Mouse (Mus musculus) lung, embryonic 15.5 days (tissue): ENCODE results near the gene Lrch1. TPM values are rescaled to one million over a fixed set of nuclear protein-coding genes. Genes with fewer than 3 reads are reported as not detected.

ENCODE experiments used
- ATAC-seq: fragments of 200-750 bp; cut with Nextera tagmentation; 2 replicates; pipeline ENCODE4 v1.8.0; 2017; ENCODE audit warnings: moderate number of reproducible peaks, borderline replicate concordance; ENCODE audit not compliant: low FRiP score, low TSS enrichment; ENCODE audit errors: extremely low read depth
- H3K27ac ChIP-seq: fragments of 300-500 bp; sonication (generic); 2 replicates; pipeline ENCODE4 v1.5.1; 2015; ENCODE audit warnings: moderate library complexity, mild to moderate bottlenecking, inconsistent platforms
- H3K27me3 ChIP-seq: fragments of 300-500 bp; sonication (generic); 2 replicates; pipeline ENCODE4 v1.6.1; 2015; ENCODE audit warnings: inconsistent platforms
- H3K36me3 ChIP-seq: fragments of 300-500 bp; sonication (generic); 2 replicates; pipeline ENCODE4 v1.6.1; 2015; ENCODE audit warnings: inconsistent platforms
- H3K4me1 ChIP-seq: fragments of 300-500 bp; sonication (generic); 2 replicates; pipeline ENCODE4 v1.6.1; 2015; ENCODE audit warnings: inconsistent platforms
- H3K4me2 ChIP-seq: fragments of 300-500 bp; sonication (generic); 2 replicates; pipeline ENCODE4 v1.6.1; 2015; ENCODE audit warnings: inconsistent platforms, mild to moderate bottlenecking, moderate library complexity
- H3K4me3 ChIP-seq: fragments of 300-500 bp; sonication (generic); 2 replicates; pipeline ENCODE4 v1.5.1; 2015; ENCODE audit warnings: mild to moderate bottlenecking, inconsistent platforms
- H3K9ac ChIP-seq: fragments of 300-500 bp; sonication (generic); 2 replicates; pipeline ENCODE4 v1.6.1; 2015; ENCODE audit warnings: inconsistent platforms
- H3K9me3 ChIP-seq: fragments of 300-500 bp; sonication (generic); 2 replicates; pipeline ENCODE4 v1.6.1; 2016; ENCODE audit warnings: inconsistent platforms
- WGBS: fragments of 180-500 bp; shearing (Covaris S2); methylation state at CpG from one replicate; pipeline ENCODE4 v1.1.7; 2015; 5-methylcytosine and 5-hydroxymethylcytosine counted together
- polyA plus RNA-seq: library from polyadenylated mRNA; unstranded; fragments of >200 nt; fragmentation: Nextera tagmentation; extraction: Ambion mirVana; gene quantifications from 2 replicates; pipeline ENCODE4 v1.2.1, GENCODE M21; 2015

Gene Lrch1
- polyA plus RNA-seq, 1 experiment from 2014 or later: 19.9 TPM

- ATAC-seq: no peak
- Histone ChIP-seq H3K27me3 (no peaks in the 10 kb centered on the region), H3K9me3 (no peaks in the 10 kb centered on the region), H3K27ac (no peak overlapping the region), H3K36me3 (no peaks in the 10 kb centered on the region), H3K4me3 (no peak overlapping the region), H3K9ac (no peak overlapping the region), H3K4me2 (no peak overlapping the region), H3K4me1 (peaks cover 33% of the 10 kb centered on the region)
- 74% methylated on average over 4 of the region's 4 CpGs for WGBS
Measured at GRCm38 (mm10) chr14:74903047-74903446, 44.6 kb downstream of the Lrch1 start.

- 68% methylated on average over 8 of the region's 8 CpGs for WGBS
- no peak for ATAC-seq
- Histone ChIP-seq H3K36me3 (no peaks in the 10 kb centered on the region), H3K27ac (no peak overlapping the region), H3K9me3 (no peaks in the 10 kb centered on the region), H3K4me3 (no peak overlapping the region), H3K27me3 (no peaks in the 10 kb centered on the region), H3K4me2 (no peak overlapping the region), H3K4me1 (peaks cover 20% of the 10 kb centered on the region), H3K9ac (no peak overlapping the region)
Measured at GRCm38 (mm10) chr14:74900705-74901369, 46.8 kb downstream of the Lrch1 start.

GRCm38 (mm10) chr14:74899953-74900704 lies 47.5 kb downstream of the Lrch1 start:
- no peaks in the 10 kb centered on the region for H3K9me3 ChIP-seq
- H3K27me3 ChIP-seq: no peaks in the 10 kb centered on the region
- H3K4me1 ChIP-seq: peaks cover 17% of the 10 kb centered on the region
- peak overlapping the region; percentile 34; the same call in 1 of the 2 replicates for H3K27ac ChIP-seq
- no peak for ATAC-seq
- no peak overlapping the region for H3K4me3 ChIP-seq
- no peak overlapping the region for H3K9ac ChIP-seq
- 51% methylated on average over 13 of the region's 13 CpGs for WGBS
- H3K4me2 ChIP-seq: no peak overlapping the region
- no peaks in the 10 kb centered on the region for H3K36me3 ChIP-seq

- WGBS: 81% methylated on average over 5 of the region's 5 CpGs
- Histone ChIP-seq H3K36me3 (no peaks in the 10 kb centered on the region), H3K4me3 (no peak overlapping the region), H3K4me1 (peaks cover 17% of the 10 kb centered on the region), H3K27ac (no peak overlapping the region), H3K4me2 (no peak overlapping the region), H3K9me3 (no peaks in the 10 kb centered on the region), H3K9ac (no peak overlapping the region), H3K27me3 (no peaks in the 10 kb centered on the region)
- ATAC-seq: no peak
Measured at GRCm38 (mm10) chr14:74898939-74899338, 48.7 kb downstream of the Lrch1 start.

GRCm38 (mm10) chr14:74893693-74894092 lies 54.0 kb downstream of the Lrch1 start:
- Histone ChIP-seq H3K9ac (no peak overlapping the region), H3K27ac (no peak overlapping the region), H3K36me3 (no peaks in the 10 kb centered on the region), H3K4me3 (no peak overlapping the region), H3K4me2 (no peak overlapping the region), H3K4me1 (peaks cover 4% of the 10 kb centered on the region; the same call in 1 of the 2 replicates), H3K9me3 (no peaks in the 10 kb centered on the region), H3K27me3 (no peaks in the 10 kb centered on the region)
- 45% methylated on average over 6 of the region's 6 CpGs for WGBS
- no peak for ATAC-seq

GRCm38 (mm10) chr14:74893085-74893648 lies 54.5 kb downstream of the Lrch1 start:
- Histone ChIP-seq H3K9ac (no peak overlapping the region), H3K4me2 (no peak overlapping the region), H3K9me3 (no peaks in the 10 kb centered on the region), H3K4me3 (no peak overlapping the region), H3K27me3 (no peaks in the 10 kb centered on the region), H3K4me1 (peaks cover 4% of the 10 kb centered on the region; the same call in 1 of the 2 replicates), H3K36me3 (no peaks in the 10 kb centered on the region), H3K27ac (no peak overlapping the region)
- 63% methylated on average over 3 of the region's 3 CpGs for WGBS
- ATAC-seq: no peak

- H3K4me3 ChIP-seq: no peak overlapping the region
- WGBS: 88% methylated on average over 2 of the region's 2 CpGs
- no peak overlapping the region for H3K4me2 ChIP-seq
- no peaks in the 10 kb centered on the region for H3K36me3 ChIP-seq
- H3K9ac ChIP-seq: no peak overlapping the region
- no peaks in the 10 kb centered on the region for H3K27me3 ChIP-seq
- peaks cover 26% of the 10 kb centered on the region for H3K4me1 ChIP-seq
- no peak overlapping the region for H3K27ac ChIP-seq
- no peaks in the 10 kb centered on the region for H3K9me3 ChIP-seq
- no peak for ATAC-seq
Measured at GRCm38 (mm10) chr14:74889304-74889703, 58.4 kb downstream of the Lrch1 start.

- 93% methylated on average over 1 of the region's 1 CpGs for WGBS
- Histone ChIP-seq H3K27ac (no peak overlapping the region), H3K9me3 (no peaks in the 10 kb centered on the region), H3K36me3 (no peaks in the 10 kb centered on the region), H3K9ac (no peak overlapping the region), H3K4me1 (peaks cover 33% of the 10 kb centered on the region), H3K27me3 (no peaks in the 10 kb centered on the region), H3K4me2 (no peak overlapping the region), H3K4me3 (no peak overlapping the region)
- no peak for ATAC-seq
Measured at GRCm38 (mm10) chr14:74888103-74888502, 59.6 kb downstream of the Lrch1 start.

- H3K4me2 ChIP-seq: no peak overlapping the region
- no peaks in the 10 kb centered on the region for H3K36me3 ChIP-seq
- no peak overlapping the region for H3K9ac ChIP-seq
- WGBS: 51% methylated on average over 5 of the region's 5 CpGs
- no peaks in the 10 kb centered on the region for H3K9me3 ChIP-seq
- H3K4me3 ChIP-seq: no peak overlapping the region
- ATAC-seq: no peak
- H3K27me3 ChIP-seq: no peaks in the 10 kb centered on the region
- H3K4me1 ChIP-seq: peaks cover 48% of the 10 kb centered on the region
- no peak overlapping the region for H3K27ac ChIP-seq
Measured at GRCm38 (mm10) chr14:74886453-74886852, 61.2 kb downstream of the Lrch1 start.

GRCm38 (mm10) chr14:74884920-74885319 lies 62.8 kb downstream of the Lrch1 start:
- Histone ChIP-seq H3K36me3 (no peaks in the 10 kb centered on the region), H3K9ac (no peak overlapping the region), H3K4me1 (peaks cover 56% of the 10 kb centered on the region), H3K4me3 (no peak overlapping the region), H3K27ac (no peak overlapping the region), H3K4me2 (no peak overlapping the region), H3K9me3 (no peaks in the 10 kb centered on the region), H3K27me3 (no peaks in the 10 kb centered on the region)
- ATAC-seq: no peak
- WGBS: 70% methylated on average over 7 of the region's 7 CpGs

- Histone ChIP-seq H3K4me3 (no peak overlapping the region), H3K27ac (no peak overlapping the region), H3K27me3 (no peaks in the 10 kb centered on the region), H3K36me3 (no peaks in the 10 kb centered on the region), H3K9ac (no peak overlapping the region), H3K4me2 (no peak overlapping the region), H3K4me1 (peaks cover 62% of the 10 kb centered on the region), H3K9me3 (no peaks in the 10 kb centered on the region)
- peak; percentile 53; the same call in 1 of the 2 replicates for ATAC-seq
- 17% methylated on average over 13 of the region's 13 CpGs for WGBS
Measured at GRCm38 (mm10) chr14:74884024-74884680, 63.5 kb downstream of the Lrch1 start.
